Mouse (Mus musculus): ENCODE measurements around the gene Sctr.

Gene Sctr

GRCm38 (mm10) chr1:120069120-120069519 lies 62.4 kb downstream of the Sctr start:
- no peak for DNase-seq (ENCODE audit: low read depth, low spot score)

DNA sequence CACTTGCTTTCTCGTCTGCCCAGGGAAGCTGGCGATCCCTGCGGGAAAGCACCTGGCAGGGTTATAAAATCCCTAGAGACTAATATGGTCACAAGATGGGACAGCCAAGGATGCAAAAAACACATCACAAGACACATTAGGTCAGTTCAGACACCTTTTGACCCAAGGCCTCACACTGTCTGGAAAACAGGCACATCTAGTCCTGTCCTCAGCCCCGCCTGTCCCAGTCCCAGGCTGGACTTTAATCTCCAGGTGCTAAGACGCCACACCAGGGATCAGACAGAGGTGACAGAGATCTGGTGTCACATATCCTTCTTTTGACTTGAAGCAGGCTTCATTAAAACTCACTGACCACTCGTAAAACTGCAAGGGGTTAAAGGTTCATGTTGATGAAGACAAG lies 63.5 kb downstream of the Sctr start:
- DNase-seq (ENCODE audit: low read depth, low spot score), result no peak

- DNase-seq (ENCODE audit: low read depth, low spot score), result no peak
These were observed 64.4 kb downstream of the Sctr start for GRCm38 (mm10) chr1:120071133-120071532.

DNA sequence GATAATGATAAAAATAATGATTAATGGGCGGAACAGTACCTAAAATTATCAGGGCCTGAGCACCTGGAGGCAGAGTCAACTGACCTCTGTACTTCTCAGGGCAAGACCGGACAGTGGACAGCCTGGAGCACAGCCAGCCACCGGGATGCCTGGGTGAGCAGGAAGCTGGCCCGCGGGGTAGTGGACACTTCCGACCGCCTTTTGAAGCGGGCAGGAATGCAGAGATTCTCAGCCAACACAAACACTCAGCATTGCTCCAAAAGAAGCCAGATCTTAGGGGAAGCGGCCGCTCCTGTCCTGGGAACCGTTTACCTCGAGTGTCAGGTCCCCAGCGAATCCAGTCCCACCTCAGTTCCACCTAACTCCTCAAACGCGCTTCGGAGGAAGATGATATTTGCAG lies 66.2 kb downstream of the Sctr start:
- no peak for DNase-seq (ENCODE audit: low read depth, low spot score)

DNA sequence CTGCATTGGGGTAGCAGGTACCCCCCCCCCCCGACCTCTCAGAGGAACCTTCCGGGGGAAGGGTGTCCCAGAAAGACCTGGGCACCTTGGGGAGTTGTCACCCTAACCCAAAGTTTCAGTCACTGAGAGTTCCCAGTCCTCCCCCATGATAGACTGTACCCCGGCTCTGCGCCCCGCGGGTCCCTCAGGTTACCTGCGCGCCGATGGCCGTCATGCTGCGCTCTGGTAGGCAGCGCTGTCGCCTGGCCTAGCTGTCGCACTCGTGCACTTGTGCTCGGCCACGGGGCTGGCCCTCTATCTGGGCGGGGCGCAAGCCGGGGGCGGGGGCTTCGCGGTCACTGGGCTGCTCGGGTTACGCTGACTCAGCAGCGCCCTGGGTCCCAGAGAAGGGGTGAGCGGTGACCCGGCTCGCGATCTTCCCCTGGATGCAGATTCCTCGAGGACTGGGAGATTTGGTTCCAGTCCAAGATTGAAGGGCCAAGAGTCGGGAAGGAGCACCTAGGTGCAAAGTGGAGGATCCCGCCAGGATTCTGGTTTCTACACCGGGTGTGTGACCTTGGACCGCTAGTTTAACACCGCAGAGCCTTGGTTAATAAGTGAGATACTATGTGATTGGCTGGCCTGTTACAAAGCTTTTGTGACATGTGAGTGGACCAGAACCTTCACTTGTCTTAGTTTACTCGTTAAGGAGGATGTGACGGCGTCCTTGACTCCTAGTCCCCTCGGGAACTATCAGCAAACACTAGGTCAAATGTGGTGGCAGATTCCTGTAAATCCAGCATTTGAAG lies 67.0 kb downstream of the Sctr start, which contains the start of gene Tmem37:
Tmem37 (minus strand) TSS at position 556 of the 788 bp plus-strand sequence.
- no peak for DNase-seq (ENCODE audit: low read depth, low spot score)

DNA sequence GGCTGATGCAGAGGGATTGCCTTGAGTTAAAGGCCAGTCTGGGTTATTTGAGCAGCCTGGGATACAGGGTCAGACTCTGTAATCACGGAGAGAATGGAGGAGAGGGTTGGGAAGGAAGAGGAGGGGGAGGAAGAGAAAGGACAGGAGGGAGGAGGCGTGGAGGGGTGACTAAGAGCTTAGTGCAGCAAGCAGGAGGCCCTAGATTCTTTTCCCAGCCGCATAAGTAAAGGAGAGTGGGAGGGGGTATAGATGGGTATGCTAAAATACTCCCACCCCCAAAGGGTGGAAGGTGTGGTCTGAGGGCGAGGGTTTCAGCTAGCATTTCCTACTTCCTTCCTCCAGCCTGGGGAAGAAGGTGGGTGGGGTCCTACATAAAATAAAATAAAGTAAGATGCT lies 67.6 kb downstream of the Sctr start:
- no peak for DNase-seq (ENCODE audit: low read depth, low spot score)

DNA sequence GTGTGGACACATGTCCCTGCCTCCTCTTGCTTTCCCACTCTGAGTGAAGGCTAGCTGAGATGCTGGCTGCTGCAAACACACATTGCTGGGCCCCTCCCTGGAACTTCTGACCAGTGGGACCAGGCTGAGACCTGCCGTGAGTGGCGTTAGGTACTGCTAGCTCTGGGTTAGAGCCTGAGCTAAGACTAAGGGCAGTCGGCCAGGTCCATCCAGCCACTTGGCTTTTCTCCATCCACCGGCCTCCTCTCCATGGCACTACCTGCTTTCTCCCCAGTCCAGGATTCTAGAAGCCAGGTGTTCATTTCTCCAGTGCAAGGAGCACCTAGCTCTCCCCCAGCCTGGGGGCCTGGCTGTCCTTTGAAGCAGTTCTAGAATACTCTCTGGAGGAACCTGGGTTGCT lies 68.2 kb downstream of the Sctr start:
- no peak for DNase-seq (ENCODE audit: low read depth, low spot score)

GRCm38 (mm10) chr1:120075507-120075906 lies 68.8 kb downstream of the Sctr start:
- DNase-seq (ENCODE audit: low read depth, low spot score), result no peak

- no peak for DNase-seq (ENCODE audit: low read depth, low spot score)
These were observed 71.2 kb downstream of the Sctr start for GRCm38 (mm10) chr1:120077746-120078410.

DNA sequence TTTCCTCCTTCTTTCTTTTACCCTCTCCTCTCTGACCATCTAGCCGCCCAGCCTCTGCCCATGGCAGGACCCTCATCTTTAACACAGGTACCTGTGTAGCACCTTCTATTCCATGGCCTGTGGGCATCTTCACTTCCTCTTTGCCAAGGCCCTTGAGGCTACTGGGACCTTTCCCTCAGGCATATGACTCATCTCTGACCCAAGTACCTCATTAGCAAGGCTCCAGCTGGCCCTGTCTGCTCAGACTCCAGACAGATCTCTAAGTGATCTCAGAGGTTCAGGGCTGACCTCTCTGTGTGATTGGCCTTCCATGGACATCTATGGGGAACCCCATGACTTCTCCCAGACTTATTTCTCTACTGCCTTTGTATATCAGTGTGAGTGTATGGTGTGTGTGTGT lies 73.9 kb downstream of the Sctr start:
- DNase-seq (ENCODE audit: low read depth, low spot score), result no peak

- no peak for DNase-seq (ENCODE audit: low read depth, low spot score)
These were observed 76.4 kb downstream of the Sctr start for GRCm38 (mm10) chr1:120082957-120083585.

DNA sequence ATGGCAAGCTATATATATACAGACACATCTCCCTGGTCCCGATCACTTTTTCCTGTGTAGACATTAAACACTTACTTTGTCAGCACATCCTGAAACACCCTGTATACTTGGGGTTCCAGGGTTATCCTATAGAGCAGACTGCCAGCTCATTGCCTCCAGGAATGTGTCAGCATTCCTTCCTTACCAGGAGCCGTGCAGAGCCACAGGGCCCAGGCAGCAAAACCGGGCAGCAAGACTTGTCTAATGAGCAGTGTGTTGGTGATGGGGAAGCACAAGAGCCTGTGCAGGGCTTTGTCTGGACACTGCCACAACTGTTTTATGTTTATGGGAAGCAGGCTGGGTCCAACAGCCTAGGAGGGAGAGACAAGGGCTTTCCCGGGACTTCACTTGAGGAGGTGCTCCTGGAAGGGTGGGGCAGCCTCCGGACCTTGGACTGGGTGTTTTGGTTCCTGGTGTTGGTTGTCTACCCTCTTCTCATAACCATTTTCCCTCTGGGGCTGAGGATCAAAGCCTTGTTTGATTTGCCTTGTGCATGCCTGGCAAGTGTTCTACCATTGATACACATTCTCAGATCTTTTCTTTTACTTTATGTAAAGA lies 77.3 kb downstream of the Sctr start:
- DNase-seq (ENCODE audit: low read depth, low spot score), result no peak

GRCm38 (mm10) chr1:120085696-120086095 lies 79.0 kb downstream of the Sctr start:
- no peak for DNase-seq (ENCODE audit: low read depth, low spot score)

DNA sequence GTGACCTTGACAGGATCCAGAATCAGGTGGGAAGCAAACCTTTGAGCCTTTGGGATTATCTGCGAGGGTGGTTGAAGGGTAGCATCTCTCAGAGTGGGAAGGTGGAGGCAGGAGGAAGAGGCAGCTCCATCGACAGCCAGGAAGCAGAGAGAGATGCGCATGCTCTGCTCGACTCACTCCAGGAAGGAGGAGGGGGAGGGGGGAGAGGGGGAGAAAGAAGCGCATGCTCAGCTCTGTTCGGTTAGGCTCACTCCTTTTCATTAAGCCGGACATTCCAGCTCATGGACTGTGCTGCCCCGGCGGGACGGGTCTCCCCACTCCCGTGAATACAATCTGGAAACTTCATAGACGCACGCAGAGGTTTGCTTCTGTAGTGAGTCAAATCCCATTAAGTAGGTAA lies 80.0 kb downstream of the Sctr start:
- no peak for DNase-seq (ENCODE audit: low read depth, low spot score)

DNA sequence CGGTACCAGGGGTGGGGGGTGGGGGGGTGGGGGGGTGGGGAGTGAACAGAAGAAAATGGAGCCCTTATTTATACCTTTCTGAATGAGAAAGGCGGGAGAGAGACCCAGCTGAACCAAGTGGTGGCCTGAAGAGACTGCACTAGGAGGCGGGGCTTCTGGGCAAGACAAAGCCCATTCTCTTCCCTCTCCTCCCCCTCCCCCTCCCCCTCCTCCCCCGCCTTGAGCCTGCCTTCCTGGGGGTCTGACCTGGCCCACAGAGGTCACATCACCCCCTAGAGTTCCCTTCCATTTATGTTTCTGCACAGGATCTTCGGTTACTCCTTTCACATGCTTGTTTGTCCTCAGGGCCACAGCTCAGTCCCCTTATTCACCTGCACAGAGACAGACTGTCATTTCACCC lies 82.5 kb downstream of the Sctr start:
- DNase-seq (ENCODE audit: low read depth, low spot score), result no peak

DNA sequence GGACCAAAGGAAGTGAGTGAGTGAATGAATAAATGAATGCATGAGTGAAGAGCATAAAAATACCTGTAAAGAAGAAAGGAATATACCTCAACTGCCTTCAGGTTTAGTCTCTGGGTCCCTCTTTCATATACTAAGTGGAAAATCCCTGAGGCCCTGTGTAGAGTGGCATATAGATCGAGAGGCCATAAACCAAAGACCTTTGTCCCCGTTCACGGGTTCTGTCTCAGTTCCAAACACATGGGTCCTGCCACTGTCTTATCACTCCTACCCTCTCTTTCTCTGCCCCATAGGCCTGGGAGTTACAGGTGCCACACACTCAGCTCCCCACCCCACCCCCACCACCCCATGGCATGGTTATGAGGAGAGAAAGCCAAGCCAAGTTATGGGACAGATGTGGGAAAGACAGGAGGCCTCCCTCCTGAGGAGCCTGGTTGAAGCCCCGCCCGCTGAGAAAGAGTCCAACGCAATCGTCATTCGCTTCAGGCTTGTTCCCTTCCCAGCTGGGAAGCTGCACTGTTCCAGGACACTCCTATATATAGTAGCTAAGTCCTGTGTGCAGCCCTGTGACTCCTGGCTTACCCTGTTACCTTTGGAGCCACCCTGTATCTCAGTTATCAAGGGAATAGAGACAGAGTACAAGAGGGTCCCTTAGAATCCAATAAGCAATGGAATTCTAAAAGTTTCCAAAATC lies 84.3 kb downstream of the Sctr start:
- no peak for DNase-seq (ENCODE audit: low read depth, low spot score)

DNA sequence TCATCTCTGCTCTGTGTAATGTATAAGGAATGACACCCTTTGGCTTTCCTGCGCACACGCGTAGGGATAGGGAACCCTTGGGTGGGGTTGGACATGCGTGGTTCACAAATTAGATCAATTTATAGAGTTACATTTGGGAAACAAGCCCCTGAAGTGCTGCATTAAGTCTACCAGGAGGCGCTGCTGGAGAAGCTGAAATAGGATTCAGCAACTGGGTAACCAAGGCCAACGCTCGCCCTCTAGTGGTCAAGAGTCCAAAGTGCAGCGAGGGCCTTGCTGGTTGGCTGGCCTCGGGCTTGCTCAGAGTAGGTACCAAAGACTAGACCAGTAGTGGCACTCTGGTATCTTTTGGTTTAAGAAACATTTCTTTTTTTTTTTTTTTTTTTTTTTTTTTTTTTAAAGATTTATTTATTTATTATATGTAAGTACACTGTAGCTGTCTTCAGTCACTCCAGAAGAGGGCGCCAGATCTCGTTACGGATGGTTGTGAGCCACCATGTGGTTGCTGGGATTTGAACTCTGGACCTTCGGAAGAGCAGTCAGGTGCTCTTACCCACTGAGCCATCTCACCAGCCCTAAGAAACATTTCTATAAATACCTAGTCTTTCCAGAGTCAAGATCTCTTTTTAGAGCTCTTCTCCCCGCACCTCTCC lies 86.9 kb downstream of the Sctr start:
- DNase-seq (ENCODE audit: low read depth, low spot score), result peak; percentile 60

DNA sequence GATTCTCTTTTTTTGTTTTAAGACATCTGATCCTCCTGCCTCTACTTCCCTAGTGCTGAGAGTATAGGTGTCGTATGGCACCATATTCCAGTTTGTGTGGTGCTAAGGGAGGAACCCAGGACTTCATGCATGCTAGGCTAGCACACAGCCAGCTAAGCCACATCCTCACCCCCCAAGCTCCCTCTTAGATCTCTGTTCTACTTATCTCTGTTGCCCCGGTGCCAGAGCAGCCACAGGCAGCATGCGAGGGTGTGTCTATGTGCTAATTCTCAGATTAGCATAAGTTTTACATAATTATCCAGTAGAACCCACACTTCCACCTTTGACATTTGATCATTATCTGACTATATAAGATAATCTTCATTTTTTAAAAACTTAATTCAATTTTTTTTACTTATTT lies 88.2 kb downstream of the Sctr start:
- no peak for DNase-seq (ENCODE audit: low read depth, low spot score)

- no peak for DNase-seq (ENCODE audit: low read depth, low spot score)
These were observed 91.6 kb downstream of the Sctr start for GRCm38 (mm10) chr1:120098327-120098726.

DNA sequence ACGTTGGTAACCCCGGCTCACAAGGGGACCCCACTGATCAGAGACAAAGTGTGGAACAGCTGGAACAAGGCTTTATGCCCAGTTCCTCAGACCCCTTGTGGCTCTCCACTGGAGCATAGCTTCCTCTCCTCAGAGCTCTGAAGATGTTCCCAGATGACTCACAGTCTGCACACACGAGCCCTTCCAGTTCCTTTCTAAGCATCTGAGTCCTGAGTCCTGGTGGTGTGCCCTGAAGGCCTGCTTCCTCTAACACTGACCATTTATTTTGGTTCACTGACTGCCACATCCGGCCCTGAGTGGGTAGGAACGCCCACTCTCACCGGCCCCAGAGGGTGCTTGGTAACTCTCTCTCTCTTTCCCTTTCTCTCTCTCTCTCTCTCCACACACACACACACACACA lies 92.8 kb downstream of the Sctr start:
- DNase-seq (ENCODE audit: low read depth, low spot score), result no peak
